Comparison of ENCODE assay signal across 21 mouse cellular contexts in the genomic region with DNA sequence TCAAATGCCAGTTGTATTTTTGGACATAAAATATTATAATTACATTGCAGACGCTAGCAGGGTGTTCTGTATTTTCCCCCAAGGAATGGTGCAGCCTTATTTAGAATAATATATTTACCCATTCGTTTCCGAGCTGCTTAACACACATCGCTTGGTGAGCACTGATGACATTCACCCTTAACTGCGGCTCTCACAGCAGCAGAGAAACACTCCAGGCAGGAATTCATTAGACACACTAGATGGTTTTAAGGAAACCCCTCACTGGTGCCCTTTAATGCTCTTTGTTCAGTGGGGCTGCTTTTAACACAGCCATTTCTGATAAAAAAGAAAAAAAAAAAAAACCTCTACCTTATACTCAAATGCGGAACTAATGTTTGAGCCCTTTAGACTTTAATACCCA.
DNase-seq lines count a peak whose midpoint lies in the region; ATAC-seq lines count a peak whose summit lies in the region.
"Had no signal": no experiment of that assay in that cellular context is flagged by ENCODE, and none has a peak within 500 bp of the region (broad histone marks: within the 10 kb centered on the region; RNA-seq: fewer than 3 reads in every experiment).

No protein-coding gene starts in this region.

- H3K4me1 ChIP-seq in liver, embryonic 12.5 days: peaks cover 56% of the 10 kb centered on the region
- H3K4me1 ChIP-seq in liver, embryonic 11.5 days (replicated peaks; ENCODE audit: control insufficient read depth, insufficient read depth, low read length): peaks cover 21% of the 10 kb centered on the region
- peaks cover 11% of the 10 kb centered on the region for H3K4me1 ChIP-seq in midbrain, embryonic 13.5 days (replicated peaks)
- H3K4me1 ChIP-seq in midbrain, embryonic 10.5 days: peaks cover 13% of the 10 kb centered on the region
- no peaks in the 10 kb centered on the region for H3K4me1 ChIP-seq in neural tube, embryonic 14.5 days (ENCODE audit: control insufficient read depth, insufficient read depth, low read length)
- H3K4me1 ChIP-seq: embryonic facial prominence, embryonic 13.5 days; heart, embryonic 10.5 days had no signal

- H3K4me2 ChIP-seq in liver, embryonic 12.5 days: no peak overlapping the region
- no peak overlapping the region for H3K4me2 ChIP-seq in liver, embryonic 11.5 days
- 0 out of 2 replicates have a peak overlapping the region, but pooled peaks have one; percentile 14 for H3K4me2 ChIP-seq in midbrain, embryonic 13.5 days (replicated peaks)
- no peak overlapping the region for H3K4me2 ChIP-seq in neural tube, embryonic 14.5 days (ENCODE audit: low read depth, low read length)
- H3K4me2 ChIP-seq: embryonic facial prominence, embryonic 13.5 days; forebrain, embryonic 12.5 days; hindbrain, embryonic 12.5 days had no signal

- H3K9me3 ChIP-seq in liver, embryonic 12.5 days (replicated peaks): no peaks in the 10 kb centered on the region
- no peaks in the 10 kb centered on the region for H3K9me3 ChIP-seq in liver, embryonic 11.5 days (ENCODE audit: control insufficient read depth, low read length)
- no peaks in the 10 kb centered on the region for H3K9me3 ChIP-seq in midbrain, embryonic 13.5 days
- no peaks in the 10 kb centered on the region for H3K9me3 ChIP-seq in midbrain, embryonic 10.5 days (replicated peaks)
- no peaks in the 10 kb centered on the region for H3K9me3 ChIP-seq in neural tube, embryonic 14.5 days (ENCODE audit: control insufficient read depth, low read length)
- H3K9me3 ChIP-seq: embryonic facial prominence, embryonic 13.5 days; forebrain, embryonic 12.5 days; heart, embryonic 10.5 days; hindbrain, embryonic 12.5 days had no signal

- H3K27me3 ChIP-seq in liver, embryonic 12.5 days (replicated peaks): no peaks in the 10 kb centered on the region
- H3K27me3 ChIP-seq in liver, embryonic 11.5 days (replicated peaks; ENCODE audit: control insufficient read depth, insufficient read depth, low read length): no peaks in the 10 kb centered on the region
- no peaks in the 10 kb centered on the region for H3K27me3 ChIP-seq in midbrain, embryonic 13.5 days
- H3K27me3 ChIP-seq in midbrain, embryonic 10.5 days (ENCODE audit: low read depth, poor library complexity, severe bottlenecking): no peaks in the 10 kb centered on the region
- H3K27me3 ChIP-seq in neural tube, embryonic 14.5 days (ENCODE audit: control insufficient read depth, insufficient read depth, low read length): no peaks in the 10 kb centered on the region
- H3K27me3 ChIP-seq: embryonic facial prominence, embryonic 13.5 days; forebrain, embryonic 12.5 days; hindbrain, embryonic 12.5 days had no signal

- DNase-seq in liver, embryonic 11.5 days (ENCODE audit: low spot score): no peak
- DNase-seq in midbrain, embryonic 10.5 days (ENCODE audit: low spot score): no peak
- peak; percentile 38 for DNase-seq in retina, postnatal 1 day
- no peak for DNase-seq in retina, embryonic 14.5 days (ENCODE audit: low spot score)
- DNase-seq in layer of hippocampus, postnatal 36 days: no peak
- DNase-seq: adrenal gland, postnatal 10 days; cerebellum, adult 18-20 months; cerebellum, postnatal 10 days; embryo, embryonic 11 days; gastrocnemius, postnatal 10 days; heart, adult 18-20 months; heart, postnatal 10 days; heart, postnatal 4 days had no signal

- H3K27ac ChIP-seq in liver, embryonic 12.5 days: peak overlapping the region; percentile 43; the same call in 1 of the 2 replicates
- no peak overlapping the region for H3K27ac ChIP-seq in liver, embryonic 11.5 days (ENCODE audit: low read depth, low read length)
- H3K27ac ChIP-seq in midbrain, embryonic 13.5 days: 0 out of 2 replicates have a peak overlapping the region, but pooled peaks have one; percentile 9
- H3K27ac ChIP-seq in midbrain, embryonic 10.5 days (replicated peaks): no peak overlapping the region
- no peak overlapping the region for H3K27ac ChIP-seq in neural tube, embryonic 14.5 days (ENCODE audit: low read depth, low read length)
- H3K27ac ChIP-seq: embryonic facial prominence, embryonic 13.5 days; forebrain, embryonic 12.5 days; heart, embryonic 10.5 days; hindbrain, embryonic 12.5 days had no signal

- 88% methylated on average over 6 of the region's 6 CpGs for WGBS in liver, embryonic 12.5 days (ENCODE audit: insufficient replicate concordance)
- 89% methylated on average over 6 of the region's 6 CpGs for WGBS in liver, embryonic 11.5 days
- 15% methylated on average over 6 of the region's 6 CpGs for WGBS in midbrain, embryonic 13.5 days
- 52% methylated on average over 6 of the region's 6 CpGs for WGBS in midbrain, embryonic 10.5 days
- 36% methylated on average over 6 of the region's 6 CpGs for WGBS in neural tube, embryonic 14.5 days

- no peak overlapping the region for H3K9ac ChIP-seq in liver, embryonic 12.5 days
- no peak overlapping the region for H3K9ac ChIP-seq in liver, embryonic 11.5 days (ENCODE audit: low read depth, low read length)
- no peak overlapping the region for H3K9ac ChIP-seq in midbrain, embryonic 13.5 days (replicated peaks)
- H3K9ac ChIP-seq in neural tube, embryonic 14.5 days (replicated peaks; ENCODE audit: low read depth, low read length): no peak overlapping the region
- H3K9ac ChIP-seq: embryonic facial prominence, embryonic 13.5 days; forebrain, embryonic 12.5 days; hindbrain, embryonic 12.5 days had no signal

- ATAC-seq in liver, embryonic 12.5 days: no peak
- no peak for ATAC-seq in liver, embryonic 11.5 days (replicated peaks; ENCODE audit: low FRiP score)
- peak; percentile 68 for ATAC-seq in midbrain, embryonic 13.5 days
- peak; percentile 68; the same call in 1 of the 2 replicates for ATAC-seq in neural tube, embryonic 14.5 days (ENCODE audit: low read depth)
- ATAC-seq: forebrain, embryonic 16.5 days had no signal

- 0 out of 2 replicates have a peak, but pooled peaks cover 2% of the 10 kb centered on the region for H3K36me3 ChIP-seq in liver, embryonic 12.5 days
- H3K36me3 ChIP-seq in liver, embryonic 11.5 days (ENCODE audit: control insufficient read depth, insufficient read depth, low read length): no peaks in the 10 kb centered on the region; the same call in 1 of the 2 replicates
- H3K36me3 ChIP-seq in midbrain, embryonic 13.5 days: no peaks in the 10 kb centered on the region; the same call in 1 of the 2 replicates
- no peaks in the 10 kb centered on the region for H3K36me3 ChIP-seq in midbrain, embryonic 10.5 days
- no peaks in the 10 kb centered on the region for H3K36me3 ChIP-seq in neural tube, embryonic 14.5 days (ENCODE audit: control insufficient read depth, insufficient read depth, low read length)
- H3K36me3 ChIP-seq: embryonic facial prominence, embryonic 13.5 days; forebrain, embryonic 12.5 days; heart, embryonic 10.5 days; hindbrain, embryonic 12.5 days had no signal

- no peak overlapping the region for H3K4me3 ChIP-seq in liver, embryonic 12.5 days
- no peak overlapping the region for H3K4me3 ChIP-seq in liver, embryonic 11.5 days (ENCODE audit: low read depth, low read length)
- no peak overlapping the region for H3K4me3 ChIP-seq in midbrain, embryonic 13.5 days (replicated peaks)
- H3K4me3 ChIP-seq in midbrain, embryonic 10.5 days: no peak overlapping the region
- no peak overlapping the region for H3K4me3 ChIP-seq in neural tube, embryonic 14.5 days (ENCODE audit: low read depth, low read length)
- H3K4me3 ChIP-seq: embryonic facial prominence, embryonic 13.5 days; forebrain, embryonic 12.5 days; heart, embryonic 10.5 days; hindbrain, embryonic 12.5 days had no signal

Comparison
In these comparisons a context has a peak if more than half of its experiments do, and no peak if none do; other contexts are left out.
1. H3K27ac ChIP-seq: peak in liver, embryonic 12.5 days (single experiment) and midbrain, embryonic 13.5 days (single experiment); none in liver, embryonic 11.5 days (single experiment), midbrain, embryonic 10.5 days (single experiment) and neural tube, embryonic 14.5 days (single experiment).
2. ATAC-seq: peak in midbrain, embryonic 13.5 days (single experiment) and neural tube, embryonic 14.5 days (single experiment); none in liver, embryonic 12.5 days (single experiment) and liver, embryonic 11.5 days (single experiment).